Mouse (Mus musculus): ENCODE data around the gene Cenpa. TPM values are rescaled to one million over a fixed set of nuclear protein-coding genes. Genes with fewer than 3 reads are reported as not detected.
"Not testable (repeated sequence)": the region's sequence is repeated elsewhere in the genome, so short reads cannot be mapped to it uniquely, and the experiment has no call there.

Cenpa gene
- polyA plus RNA-seq, 1 experiment from 2014 or later = 79.9 TPM

- DNase-seq (ENCODE audit: low spot score) (no peak), ATAC-seq (ENCODE audit: low FRiP score, low TSS enrichment) (no peak)
- H3K9ac ChIP-seq (ENCODE audit: low read length) = no peak overlapping the region
- no peaks in the 10 kb centered on the region for H3K4me1 ChIP-seq (replicated peaks; ENCODE audit: control insufficient read depth, insufficient read depth)
- H3K4me2 ChIP-seq (replicated peaks; ENCODE audit: low read depth) = no peak overlapping the region
- no peak for TF ChIP-seq EP300 (optimal IDR thresholded peaks at IDR 0.05)
- TF ChIP-seq CTCF (IDR thresholded peaks at IDR 0.05; ENCODE audit: low read depth) = no peak
- WGBS = 79% methylated on average over 7 of the region's 7 CpGs
- no peak overlapping the region for H3K4me3 ChIP-seq (ENCODE audit: low read depth, low read length)
- peaks cover 3% of the 10 kb centered on the region; the same call in 1 of the 2 replicates for H3K36me3 ChIP-seq (ENCODE audit: control insufficient read depth, insufficient read depth, low read length)
- H3K27ac ChIP-seq (replicated peaks) = no peak overlapping the region
- H3K27me3 ChIP-seq (ENCODE audit: control insufficient read depth, insufficient read depth, low read length) = no peaks in the 10 kb centered on the region
- H3K9me3 ChIP-seq (ENCODE audit: control insufficient read depth, low read length) = no peaks in the 10 kb centered on the region
These were observed 10.2 kb downstream of the Cenpa start for GRCm38 (mm10) chr5:30676800-30677199.

GRCm38 (mm10) chr5:30678069-30678468 is 11.5 kb downstream of the Cenpa start:
- ATAC-seq (ENCODE audit: low FRiP score, low TSS enrichment); DNase-seq (ENCODE audit: low spot score); H3K36me3 ChIP-seq (ENCODE audit: control insufficient read depth, insufficient read depth, low read length); H3K27ac ChIP-seq (replicated peaks); H3K9ac ChIP-seq (ENCODE audit: low read length); H3K27me3 ChIP-seq (ENCODE audit: control insufficient read depth, insufficient read depth, low read length); H3K9me3 ChIP-seq (ENCODE audit: control insufficient read depth, low read length); H3K4me2 ChIP-seq (replicated peaks; ENCODE audit: low read depth); H3K4me1 ChIP-seq (replicated peaks; ENCODE audit: control insufficient read depth, insufficient read depth); H3K4me3 ChIP-seq (ENCODE audit: low read depth, low read length): not testable (repeated sequence)
- WGBS = 90% methylated on average over 3 of the region's 3 CpGs

- Histone ChIP-seq H3K9ac (ENCODE audit: low read length) (no peak overlapping the region), H3K27ac (replicated peaks) (no peak overlapping the region), H3K36me3 (ENCODE audit: control insufficient read depth, insufficient read depth, low read length) (no peaks in the 10 kb centered on the region; the same call in 1 of the 2 replicates), H3K4me3 (ENCODE audit: low read depth, low read length) (no peak overlapping the region), H3K4me2 (replicated peaks; ENCODE audit: low read depth) (no peak overlapping the region), H3K4me1 (replicated peaks; ENCODE audit: control insufficient read depth, insufficient read depth) (no peaks in the 10 kb centered on the region), H3K9me3 (ENCODE audit: control insufficient read depth, low read length) (no peaks in the 10 kb centered on the region), H3K27me3 (ENCODE audit: control insufficient read depth, insufficient read depth, low read length) (no peaks in the 10 kb centered on the region)
- no peak for ATAC-seq (ENCODE audit: low FRiP score, low TSS enrichment)
- WGBS = 92% methylated on average over 4 of the region's 4 CpGs
- no peak for DNase-seq (ENCODE audit: low spot score)
- TF ChIP-seq CTCF (IDR thresholded peaks at IDR 0.05; ENCODE audit: low read depth) = no peak
- no peak for TF ChIP-seq EP300 (optimal IDR thresholded peaks at IDR 0.05)
These were observed 12.2 kb downstream of the Cenpa start for GRCm38 (mm10) chr5:30678722-30679296.

GRCm38 (mm10) chr5:30679593-30679992 is 13.0 kb downstream of the Cenpa start:
- TF ChIP-seq EP300 (optimal IDR thresholded peaks at IDR 0.05) (no peak), CTCF (IDR thresholded peaks at IDR 0.05; ENCODE audit: low read depth) (no peak)
- Histone ChIP-seq H3K36me3 (ENCODE audit: control insufficient read depth, insufficient read depth, low read length) (no peaks in the 10 kb centered on the region; the same call in 1 of the 2 replicates), H3K4me2 (replicated peaks; ENCODE audit: low read depth) (no peak overlapping the region), H3K4me3 (ENCODE audit: low read depth, low read length) (no peak overlapping the region), H3K4me1 (replicated peaks; ENCODE audit: control insufficient read depth, insufficient read depth) (no peaks in the 10 kb centered on the region), H3K9me3 (ENCODE audit: control insufficient read depth, low read length) (no peaks in the 10 kb centered on the region), H3K27me3 (ENCODE audit: control insufficient read depth, insufficient read depth, low read length) (no peaks in the 10 kb centered on the region), H3K9ac (ENCODE audit: low read length) (no peak overlapping the region), H3K27ac (replicated peaks) (no peak overlapping the region)
- DNase-seq (ENCODE audit: low spot score) (no peak), ATAC-seq (ENCODE audit: low FRiP score, low TSS enrichment) (no peak)
- 82% methylated on average over 5 of the region's 5 CpGs for WGBS

GRCm38 (mm10) chr5:30681970-30682369 is 15.4 kb downstream of the Cenpa start:
- H3K27me3 ChIP-seq (ENCODE audit: control insufficient read depth, insufficient read depth, low read length) = no peaks in the 10 kb centered on the region
- no peak overlapping the region for H3K4me3 ChIP-seq (ENCODE audit: low read depth, low read length)
- H3K36me3 ChIP-seq (ENCODE audit: control insufficient read depth, insufficient read depth, low read length) = no peaks in the 10 kb centered on the region
- H3K4me1 ChIP-seq (replicated peaks; ENCODE audit: control insufficient read depth, insufficient read depth) = no peaks in the 10 kb centered on the region
- ATAC-seq (ENCODE audit: low FRiP score, low TSS enrichment) = no peak
- WGBS = 83% methylated on average over 5 of the region's 5 CpGs
- H3K27ac ChIP-seq (replicated peaks) = no peak overlapping the region
- no peak overlapping the region for H3K4me2 ChIP-seq (replicated peaks; ENCODE audit: low read depth)
- no peaks in the 10 kb centered on the region for H3K9me3 ChIP-seq (ENCODE audit: control insufficient read depth, low read length)
- TF ChIP-seq EP300 (optimal IDR thresholded peaks at IDR 0.05) = no peak
- no peak for TF ChIP-seq CTCF (IDR thresholded peaks at IDR 0.05; ENCODE audit: low read depth)
- H3K9ac ChIP-seq (ENCODE audit: low read length) = no peak overlapping the region
- DNase-seq (ENCODE audit: low spot score) = no peak

- H3K4me2 ChIP-seq (replicated peaks; ENCODE audit: low read depth) = no peak overlapping the region
- no peak overlapping the region for H3K27ac ChIP-seq (replicated peaks)
- no peaks in the 10 kb centered on the region for H3K9me3 ChIP-seq (ENCODE audit: control insufficient read depth, low read length)
- ATAC-seq (ENCODE audit: low FRiP score, low TSS enrichment) (no peak), DNase-seq (ENCODE audit: low spot score) (no peak)
- H3K36me3 ChIP-seq (ENCODE audit: control insufficient read depth, insufficient read depth, low read length) = no peaks in the 10 kb centered on the region
- no peaks in the 10 kb centered on the region for H3K4me1 ChIP-seq (replicated peaks; ENCODE audit: control insufficient read depth, insufficient read depth)
- no peaks in the 10 kb centered on the region for H3K27me3 ChIP-seq (ENCODE audit: control insufficient read depth, insufficient read depth, low read length)
- no peak overlapping the region for H3K9ac ChIP-seq (ENCODE audit: low read length)
- TF ChIP-seq CTCF (IDR thresholded peaks at IDR 0.05; ENCODE audit: low read depth) = peak; percentile 62
- no peak for TF ChIP-seq EP300 (optimal IDR thresholded peaks at IDR 0.05)
- no peak overlapping the region for H3K4me3 ChIP-seq (ENCODE audit: low read depth, low read length)
These were observed 16.5 kb downstream of the Cenpa start for GRCm38 (mm10) chr5:30682967-30683600.

Measured in stomach, postnatal 0 days (tissue).